Mouse (Mus musculus) cerebellum, adult 8-10 months (tissue): ENCODE data around the gene Klhl26.

Experiments
- DNase-seq: peaks from one replicate; pipeline ENCODE4 v3.0.0; 2022

Gene Klhl26

DNA sequence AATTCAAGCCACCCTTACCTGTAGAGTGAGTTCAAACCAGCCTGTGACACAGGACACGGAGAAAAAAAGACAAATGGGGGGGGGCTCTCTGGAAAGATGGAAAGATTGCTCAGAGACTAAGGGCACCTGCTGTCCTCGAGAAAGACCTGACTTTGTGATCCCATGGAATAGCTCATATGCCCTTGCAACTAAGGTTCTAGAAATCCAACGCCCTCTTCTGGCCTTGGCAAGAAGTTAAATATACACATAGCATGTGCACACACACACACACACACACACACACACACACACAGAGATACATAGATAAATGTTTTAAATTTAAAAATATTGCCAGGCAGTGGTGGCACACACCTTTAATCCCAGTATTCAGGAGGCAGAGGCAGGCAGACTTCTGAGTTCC lies 36.5 kb downstream of the Klhl26 start:
- DNase-seq, result no peak

DNA sequence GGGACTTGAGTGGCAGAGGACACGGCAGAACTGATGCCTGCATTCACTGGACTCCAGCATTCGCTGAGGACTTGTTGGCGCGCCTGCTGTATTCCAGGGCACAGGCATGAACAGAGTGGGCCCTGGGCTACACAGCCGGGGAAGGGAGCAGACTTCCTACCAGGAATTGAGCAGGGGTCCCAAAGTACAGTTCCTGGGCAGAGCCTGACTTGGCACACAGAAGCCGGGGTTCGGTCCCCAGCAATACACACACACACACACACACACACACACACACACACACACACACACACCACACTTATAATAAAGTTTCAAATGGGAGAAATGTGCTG lies 37.0 kb downstream of the Klhl26 start:
- no peak for DNase-seq

DNA sequence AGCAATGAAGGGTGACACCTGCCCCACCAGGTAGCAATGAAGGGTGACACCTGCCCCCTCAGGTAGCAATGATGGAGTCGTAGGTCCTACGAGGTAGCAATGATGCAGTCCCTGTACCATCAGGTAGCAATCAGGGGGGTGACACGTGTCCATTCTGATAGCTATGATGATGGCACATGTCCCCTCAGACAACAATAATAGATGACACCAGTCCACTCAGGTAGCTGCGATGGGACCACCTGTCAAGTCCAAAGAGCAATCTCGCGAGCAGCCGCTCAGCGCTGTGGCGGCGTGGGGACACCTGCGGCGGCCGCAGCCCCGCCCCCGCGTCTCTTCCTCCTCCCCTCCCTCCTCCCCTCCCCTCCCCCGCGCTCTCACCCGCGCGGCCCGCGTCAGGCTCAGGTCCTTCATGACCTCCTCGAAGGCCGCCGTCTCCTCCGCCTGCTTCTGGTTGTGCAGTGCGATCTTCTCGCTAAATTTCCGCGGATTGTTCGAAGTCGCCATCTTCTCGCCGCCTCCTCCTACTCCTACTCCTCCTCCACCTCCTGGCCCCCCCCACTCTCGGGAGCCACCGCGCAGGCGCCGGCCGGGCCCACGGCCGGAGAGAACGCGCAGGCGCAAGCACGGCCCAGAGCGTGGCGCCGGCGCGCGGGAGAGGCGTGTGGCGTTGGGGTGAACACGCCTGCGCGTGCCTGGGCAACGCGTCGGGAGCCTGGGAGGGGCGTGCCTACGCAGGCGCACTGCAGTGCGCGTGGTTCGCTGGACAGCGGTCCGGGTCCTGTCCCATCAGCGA lies 37.5 kb downstream of the Klhl26 start, which contains the start of gene Crtc1:
Crtc1 (minus strand) TSS at position 525 of the 793 bp plus-strand sequence.
- peak; percentile 98 for DNase-seq

DNA sequence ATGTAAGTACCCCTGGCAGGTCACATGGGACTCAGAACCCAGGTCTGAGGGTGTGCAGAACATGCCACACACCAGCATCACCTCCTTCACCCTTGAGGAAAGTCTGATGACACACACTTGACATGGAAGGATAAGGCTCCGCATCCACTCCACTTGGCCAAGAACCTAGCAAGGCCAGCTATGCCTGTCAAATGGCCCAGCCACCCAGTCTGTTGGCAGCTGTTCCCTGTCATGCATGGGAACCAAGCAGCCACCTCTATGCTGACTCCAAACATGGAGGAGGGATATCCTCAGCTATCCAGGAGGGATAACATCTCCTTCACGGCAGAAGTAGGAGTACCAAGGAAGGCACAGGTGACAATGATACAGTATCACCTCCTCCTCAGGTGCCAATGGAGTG lies 38.3 kb downstream of the Klhl26 start:
- DNase-seq, result no peak

DNA sequence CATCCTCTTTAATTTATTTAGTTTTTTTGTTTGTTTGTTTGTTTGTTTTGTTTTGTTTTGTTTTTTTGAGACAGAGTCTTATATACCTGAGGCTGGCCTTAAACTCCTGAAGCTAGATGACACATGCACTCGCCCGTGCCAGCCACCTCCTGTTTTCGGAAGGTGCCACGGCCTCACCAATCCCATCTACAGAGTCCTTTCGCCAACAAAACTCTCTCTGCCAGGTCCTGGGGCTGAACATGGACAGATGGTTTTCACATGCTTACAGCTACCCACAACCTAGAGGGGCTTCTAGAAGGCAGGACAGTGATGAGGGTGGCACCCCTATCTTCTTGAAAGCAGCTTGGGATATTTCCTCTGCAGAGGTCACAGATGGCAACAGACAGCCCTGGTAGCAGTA lies 41.6 kb downstream of the Klhl26 start:
- no peak for DNase-seq

DNA sequence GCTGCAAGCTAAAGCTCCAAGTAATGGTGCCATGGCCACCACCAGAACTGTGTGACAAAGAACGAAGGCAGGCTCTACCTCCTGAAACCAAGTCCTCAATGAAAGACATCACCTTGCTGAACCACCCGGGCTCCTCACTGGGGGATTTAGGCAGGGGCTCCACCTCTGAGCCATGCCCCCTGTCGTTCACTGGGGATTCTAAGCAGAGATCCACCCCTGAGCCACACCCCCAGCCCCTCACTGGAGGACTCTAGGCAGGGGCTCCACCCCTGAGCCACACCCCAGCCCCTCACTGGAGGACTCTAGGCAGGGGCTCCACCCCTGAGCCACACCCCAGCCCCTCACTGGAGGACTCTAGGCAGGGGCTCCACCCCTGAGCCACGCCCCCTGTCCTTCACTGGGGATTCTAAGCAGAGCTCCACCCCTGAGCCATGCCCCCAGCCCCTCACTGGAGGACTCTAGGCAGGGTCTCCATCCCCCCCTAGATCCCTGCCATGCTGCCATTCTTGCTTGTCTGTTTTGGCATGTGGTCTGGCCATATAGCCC lies 43.7 kb downstream of the Klhl26 start:
- no peak for DNase-seq

DNA sequence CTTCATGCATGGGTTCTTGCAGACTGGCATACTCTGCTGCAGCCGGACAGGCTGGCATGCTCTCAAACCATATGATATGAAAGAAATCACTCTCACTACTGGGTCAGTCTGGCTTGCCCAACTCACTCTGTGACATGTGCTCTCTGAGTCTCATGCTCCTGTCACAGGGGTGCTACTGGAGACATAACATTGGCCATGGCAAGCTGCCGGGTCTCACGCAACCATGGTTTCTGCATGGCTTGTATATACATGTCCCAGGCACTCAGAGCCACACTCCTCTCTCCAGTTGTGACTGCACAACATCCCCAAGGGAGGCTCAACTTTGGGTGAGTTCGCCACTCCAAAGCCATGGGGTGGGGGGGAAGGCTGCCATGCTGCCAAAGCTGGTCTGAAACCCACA lies 45.6 kb downstream of the Klhl26 start:
- no peak for DNase-seq

DNA sequence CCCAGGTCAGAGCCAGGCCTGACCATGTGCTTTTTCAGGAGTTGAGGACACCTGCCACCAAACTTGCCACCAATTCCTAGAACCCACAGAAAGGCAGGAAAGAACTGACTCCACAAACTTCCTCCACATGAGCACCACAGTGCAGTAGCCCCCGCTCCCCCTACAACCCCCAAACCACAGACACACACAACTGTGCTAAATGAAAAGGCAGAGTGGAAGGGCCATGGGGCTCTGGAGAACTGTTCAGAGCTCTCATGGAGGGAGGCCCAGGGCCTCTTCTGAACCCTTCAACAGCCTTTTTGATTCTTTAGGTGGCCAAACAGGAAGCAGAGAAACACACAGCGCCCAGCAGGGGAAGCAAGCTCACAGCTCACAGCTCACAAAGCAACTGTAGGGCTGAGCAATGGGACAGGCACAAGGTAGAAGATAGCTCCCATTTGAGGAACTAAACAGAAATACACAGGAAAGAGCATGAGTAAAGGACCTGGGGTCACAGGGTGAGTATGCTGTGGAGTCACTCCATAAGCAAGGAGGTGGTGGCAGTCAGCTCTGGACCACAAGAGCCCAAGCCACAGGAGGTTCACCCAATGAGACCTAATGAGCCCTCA lies 50.4 kb downstream of the Klhl26 start:
- no peak for DNase-seq

DNA sequence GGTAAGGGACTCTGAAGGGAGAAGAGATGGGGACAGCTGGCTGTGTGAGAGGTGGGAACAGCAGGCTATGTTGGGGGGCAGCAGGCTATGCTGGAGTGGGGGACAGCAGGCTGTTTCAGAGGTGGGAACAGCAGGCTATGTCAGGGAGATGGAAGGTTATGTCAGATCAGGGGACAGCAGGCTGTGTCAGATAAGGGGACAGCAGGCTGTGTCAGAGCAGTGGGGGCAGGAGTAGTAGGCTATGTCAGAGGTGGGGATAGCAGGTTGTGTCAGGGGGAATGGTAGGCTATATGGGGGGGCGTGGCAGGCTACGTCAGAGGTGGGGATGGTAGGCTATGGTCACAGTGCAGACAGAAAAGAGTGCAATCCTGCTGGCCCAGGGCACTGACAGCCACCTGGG lies 54.0 kb downstream of the Klhl26 start:
- DNase-seq, result no peak

DNA sequence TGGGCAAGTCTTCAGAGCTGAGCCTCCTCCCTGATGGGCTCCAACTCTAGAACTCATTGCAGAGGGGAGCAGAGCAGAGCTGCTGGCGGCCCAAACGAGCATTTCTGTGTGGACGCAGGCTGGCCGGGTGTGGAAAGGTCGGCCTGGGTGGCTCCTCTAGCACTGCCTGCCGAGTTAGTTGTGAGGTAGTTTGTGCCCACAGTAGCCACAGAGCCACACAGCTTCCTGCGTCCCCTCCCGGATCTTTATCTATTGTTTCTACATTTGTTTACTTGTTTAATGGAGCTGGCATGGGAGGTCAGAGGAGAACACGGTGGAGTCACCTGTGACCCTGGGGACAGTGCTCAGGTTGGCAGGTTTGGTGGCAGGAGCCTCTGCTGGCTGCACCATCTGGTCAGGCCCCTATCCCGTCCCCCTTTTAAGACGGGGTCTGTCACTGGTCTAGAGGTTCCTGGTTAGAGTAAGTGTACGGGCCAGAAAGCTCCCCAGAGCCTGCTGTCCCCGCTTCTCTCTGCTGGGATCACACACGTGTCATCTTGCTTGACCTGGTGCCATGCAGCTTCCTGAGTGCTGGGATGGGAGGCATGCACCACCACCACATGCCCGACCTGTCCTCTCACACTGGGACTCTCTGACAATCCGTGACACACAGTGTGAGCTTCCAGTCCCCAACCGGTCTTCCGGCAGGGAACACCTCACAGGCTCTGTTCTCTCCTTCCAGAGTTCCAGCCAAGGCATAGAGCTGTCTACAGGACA lies 55.2 kb downstream of the Klhl26 start:
- DNase-seq, result no peak

DNA sequence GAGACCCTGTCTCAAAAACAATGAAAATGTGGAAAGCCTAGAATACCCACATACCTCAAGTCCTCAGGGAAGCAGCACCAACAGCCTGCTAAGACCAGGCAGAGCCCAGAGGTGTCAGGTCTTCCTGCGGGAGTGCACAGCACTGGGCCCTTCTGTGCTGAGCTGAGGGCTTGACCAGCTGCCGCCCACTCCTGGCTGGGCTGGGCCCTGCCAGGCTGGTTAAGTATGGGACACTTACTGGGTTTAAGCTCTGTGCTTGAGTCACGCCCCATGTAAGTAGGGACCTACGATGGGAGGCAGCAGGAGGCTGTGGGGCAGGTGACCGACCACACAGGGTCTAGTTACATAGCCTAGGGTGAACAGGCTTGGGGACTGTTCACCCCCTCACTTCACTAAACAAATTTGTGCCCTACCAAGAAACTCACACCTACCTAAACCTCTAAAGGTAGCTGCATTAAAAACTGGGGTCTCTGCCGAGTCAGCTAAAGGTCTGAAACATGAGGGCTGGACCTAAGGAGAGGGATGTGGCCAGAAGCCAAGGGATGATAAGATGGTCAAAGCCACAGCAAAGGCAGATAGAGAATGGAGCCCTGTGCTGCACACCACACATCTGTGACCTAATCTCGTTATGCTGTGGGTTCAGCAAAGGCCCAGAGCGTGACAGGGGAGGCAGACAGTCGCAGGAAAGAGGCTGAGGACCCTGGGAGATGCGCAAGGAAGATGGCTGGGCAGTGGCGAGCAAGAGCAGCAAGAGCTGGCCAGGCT lies 56.7 kb downstream of the Klhl26 start:
- DNase-seq, result no peak

DNA sequence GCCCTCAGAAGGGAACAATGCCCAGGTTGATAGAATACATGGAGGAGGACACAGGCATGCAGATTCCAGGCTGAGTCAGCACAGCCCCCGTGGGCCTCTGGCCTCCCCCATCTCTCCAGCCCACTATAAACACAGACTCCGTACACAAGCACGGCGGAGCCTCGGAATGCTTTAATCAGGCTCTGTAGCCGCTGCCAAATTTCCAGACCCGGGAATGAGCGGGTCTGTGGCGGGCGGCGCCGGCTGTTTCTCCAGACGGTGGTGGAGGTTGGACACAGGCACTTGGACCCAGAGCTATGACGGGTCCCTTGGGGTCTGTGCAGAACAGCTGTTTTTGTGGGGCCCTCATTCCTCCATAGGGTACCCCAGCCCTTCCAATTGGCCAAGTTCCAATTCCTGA lies 57.8 kb downstream of the Klhl26 start:
- DNase-seq, result peak; percentile 56

DNA sequence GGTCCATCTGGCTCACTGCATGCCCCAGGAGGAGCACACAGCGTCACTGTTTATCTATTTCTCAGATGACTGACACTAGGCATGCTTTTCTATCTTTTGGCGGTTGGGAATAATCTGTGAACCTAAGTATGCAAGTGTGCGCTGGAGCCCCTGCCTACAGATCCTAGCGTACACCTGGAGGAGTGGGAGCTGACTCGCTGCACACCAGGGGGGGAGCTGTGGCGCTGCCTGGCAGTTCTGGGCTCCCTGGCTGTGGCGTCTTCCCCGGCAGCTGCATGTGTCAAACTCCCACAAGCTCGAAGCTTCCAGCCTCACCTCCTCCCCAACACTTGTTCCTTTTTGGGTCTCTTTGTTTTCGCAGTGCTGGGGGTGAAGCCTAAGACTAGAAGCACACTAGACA lies 58.9 kb downstream of the Klhl26 start:
- DNase-seq, result no peak

DNA sequence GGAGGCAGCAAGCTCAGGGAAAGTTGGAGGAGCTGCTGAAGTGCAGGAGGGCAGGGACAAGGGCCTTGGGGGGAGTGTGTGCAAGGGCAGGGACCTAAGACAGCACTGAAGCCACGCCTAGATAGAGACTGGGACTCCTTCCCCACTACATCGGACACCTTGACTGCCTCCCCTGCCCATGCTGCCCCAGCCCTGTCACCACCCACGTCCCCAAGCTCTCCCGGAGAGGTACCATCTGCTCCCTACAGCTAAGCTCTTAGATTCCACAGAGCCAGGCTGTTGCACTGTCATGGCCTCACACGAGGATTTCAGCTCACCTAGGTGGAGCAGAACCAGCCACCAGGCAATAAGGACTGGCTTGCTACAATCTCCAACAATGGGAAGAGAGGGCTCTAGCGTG lies 59.8 kb downstream of the Klhl26 start:
- DNase-seq, result peak; percentile 66

DNA sequence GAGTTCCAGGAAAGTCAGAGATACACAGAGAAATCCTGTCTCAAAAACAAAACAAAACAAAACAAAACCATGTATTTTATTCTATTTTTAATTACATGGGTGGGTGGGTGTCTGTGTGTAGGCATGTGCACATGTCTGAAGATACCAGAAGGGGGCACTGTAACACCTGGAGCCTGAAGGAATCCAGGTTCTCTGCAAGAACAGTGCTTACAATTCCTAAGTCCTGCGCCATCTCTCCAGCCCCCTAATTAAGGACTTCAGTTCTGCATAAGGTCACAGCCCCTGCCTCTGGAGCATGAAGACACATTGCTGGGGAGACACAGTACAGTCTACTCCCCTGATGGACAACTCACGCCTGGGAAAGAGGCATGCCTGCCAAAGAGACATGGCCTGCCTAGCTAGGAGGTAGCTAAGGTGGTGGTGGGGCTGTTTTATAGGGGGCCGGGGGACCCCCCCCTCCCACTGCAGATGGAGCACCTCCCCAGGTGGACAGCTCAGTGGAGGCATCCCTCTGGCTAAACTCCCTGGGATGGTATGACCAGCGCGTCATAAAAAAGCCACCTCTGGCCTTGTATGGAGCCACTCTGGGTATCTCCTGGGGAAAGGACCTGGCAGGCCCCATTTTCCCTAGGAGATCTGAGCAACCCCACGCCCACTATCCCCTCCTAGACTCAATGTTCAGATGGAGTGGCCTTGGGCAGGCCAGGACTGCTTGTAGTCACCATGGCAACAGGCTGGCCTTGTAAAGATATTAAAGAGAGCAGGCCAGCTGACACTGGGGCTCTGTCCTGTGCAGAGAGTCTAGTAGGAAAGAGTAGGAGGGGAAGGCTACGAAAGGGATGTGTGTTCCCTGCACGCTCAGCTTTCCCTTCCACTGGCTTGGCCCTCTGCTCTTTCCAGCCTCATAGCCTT lies 61.0 kb downstream of the Klhl26 start:
- DNase-seq, result no peak

DNA sequence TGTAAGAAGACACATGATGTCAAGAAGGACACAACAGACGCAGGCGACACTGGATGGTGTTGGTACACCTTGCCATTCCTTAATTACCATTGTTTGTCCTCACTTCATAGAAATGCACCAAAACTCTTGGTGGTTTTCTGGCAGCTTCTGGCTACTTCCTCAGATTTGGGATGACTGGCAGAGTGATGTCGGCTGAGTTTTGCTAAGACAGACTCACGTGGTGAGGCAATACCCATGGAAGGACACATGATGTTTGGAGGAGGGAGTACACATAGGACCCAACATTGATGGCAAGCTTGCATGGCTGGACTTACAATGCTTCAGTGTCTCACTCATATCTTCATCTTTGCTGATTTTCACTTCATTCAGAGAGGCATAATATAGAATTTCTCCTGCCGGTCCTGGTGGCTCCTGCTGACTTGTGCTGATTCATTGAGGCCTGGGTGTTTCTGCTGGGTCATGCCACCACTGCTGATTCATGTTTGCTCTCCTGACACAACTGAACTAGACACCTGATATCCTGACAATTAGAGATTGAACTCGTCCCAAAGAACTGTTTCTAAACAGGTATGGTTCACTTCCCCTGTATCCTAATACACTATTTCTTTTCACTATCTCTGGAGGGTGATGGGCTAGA lies 62.3 kb downstream of the Klhl26 start:
- no peak for DNase-seq

DNA sequence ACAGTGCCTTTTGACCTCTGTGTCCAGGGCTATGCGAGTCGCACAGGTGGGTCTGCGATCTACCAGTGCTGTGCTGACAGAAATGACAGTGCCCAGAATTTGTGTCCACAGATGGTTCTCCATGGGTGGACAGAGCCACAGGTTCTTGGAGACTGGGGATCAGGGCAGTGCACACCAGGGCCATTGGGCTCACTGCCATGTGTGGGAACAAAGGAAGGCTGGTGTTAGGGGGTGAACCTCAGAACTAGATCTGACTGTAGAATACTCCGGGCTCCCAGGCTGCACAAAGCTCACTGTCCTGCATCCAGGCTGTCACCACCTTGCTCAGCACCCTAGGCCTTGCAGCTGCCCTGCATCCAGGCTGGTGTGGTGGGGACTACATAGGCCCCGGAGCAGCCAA lies 66.5 kb downstream of the Klhl26 start:
- no peak for DNase-seq

DNA sequence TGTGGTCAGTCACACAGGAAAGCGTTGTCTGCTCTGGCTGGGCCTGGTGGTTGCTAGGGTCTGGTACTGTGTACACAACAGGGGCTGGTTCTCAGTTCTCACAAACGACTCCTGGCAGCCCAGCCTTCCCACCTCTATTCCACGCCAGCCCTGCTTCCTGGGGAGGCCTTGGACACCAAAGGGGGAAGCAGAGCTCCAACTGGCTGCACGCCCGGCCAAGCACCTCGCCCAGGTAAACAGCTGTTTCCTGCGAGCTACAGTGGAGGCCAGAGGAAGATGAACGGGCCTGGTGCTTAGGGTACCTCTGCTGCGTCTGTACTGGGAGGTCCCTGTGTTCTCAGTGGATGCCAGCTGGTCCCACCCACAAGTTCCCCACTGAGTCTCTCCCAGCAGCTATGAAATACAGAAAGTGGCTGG lies 67.3 kb downstream of the Klhl26 start:
- no peak for DNase-seq

DNA sequence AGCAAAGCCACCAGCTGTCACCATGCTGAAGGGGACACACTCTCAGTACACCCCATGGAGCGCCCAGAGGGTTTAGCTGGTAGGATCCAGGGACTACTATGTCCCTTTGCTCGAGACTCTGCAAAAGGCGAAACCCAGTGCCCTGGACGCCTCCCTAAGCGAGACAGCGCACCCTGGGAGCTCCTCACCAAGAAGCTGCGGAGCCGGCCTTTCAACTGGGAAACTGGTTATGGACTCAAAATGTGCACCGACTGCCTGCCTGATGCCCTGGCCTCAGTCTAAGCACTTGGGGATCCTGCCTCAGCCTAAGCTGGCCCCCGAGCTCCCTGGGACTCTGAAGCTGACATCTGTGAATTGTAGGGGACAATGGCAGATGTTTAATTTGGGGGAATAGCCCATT lies 67.7 kb downstream of the Klhl26 start:
- DNase-seq, result no peak

DNA sequence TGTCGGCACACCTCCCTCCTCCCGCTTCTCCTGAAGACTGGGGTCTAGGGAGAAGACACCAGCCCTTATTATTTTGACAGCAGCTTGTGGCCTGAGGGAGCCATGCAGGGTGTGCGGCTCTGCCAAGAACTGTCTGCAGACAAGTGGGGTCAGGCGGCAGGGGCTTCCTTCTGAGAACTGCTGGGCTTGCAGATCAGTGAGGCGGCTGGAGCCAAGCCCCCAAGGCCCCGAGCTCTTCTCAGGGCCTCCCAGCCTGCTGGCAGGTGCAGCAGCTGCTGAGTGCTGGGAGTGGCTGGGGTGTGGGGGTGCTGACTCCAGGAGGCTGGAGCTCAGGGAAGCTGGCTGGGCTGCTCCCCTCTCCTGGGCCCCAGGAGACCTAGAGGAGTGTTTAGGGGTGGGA lies 68.5 kb downstream of the Klhl26 start:
- no peak for DNase-seq

DNA sequence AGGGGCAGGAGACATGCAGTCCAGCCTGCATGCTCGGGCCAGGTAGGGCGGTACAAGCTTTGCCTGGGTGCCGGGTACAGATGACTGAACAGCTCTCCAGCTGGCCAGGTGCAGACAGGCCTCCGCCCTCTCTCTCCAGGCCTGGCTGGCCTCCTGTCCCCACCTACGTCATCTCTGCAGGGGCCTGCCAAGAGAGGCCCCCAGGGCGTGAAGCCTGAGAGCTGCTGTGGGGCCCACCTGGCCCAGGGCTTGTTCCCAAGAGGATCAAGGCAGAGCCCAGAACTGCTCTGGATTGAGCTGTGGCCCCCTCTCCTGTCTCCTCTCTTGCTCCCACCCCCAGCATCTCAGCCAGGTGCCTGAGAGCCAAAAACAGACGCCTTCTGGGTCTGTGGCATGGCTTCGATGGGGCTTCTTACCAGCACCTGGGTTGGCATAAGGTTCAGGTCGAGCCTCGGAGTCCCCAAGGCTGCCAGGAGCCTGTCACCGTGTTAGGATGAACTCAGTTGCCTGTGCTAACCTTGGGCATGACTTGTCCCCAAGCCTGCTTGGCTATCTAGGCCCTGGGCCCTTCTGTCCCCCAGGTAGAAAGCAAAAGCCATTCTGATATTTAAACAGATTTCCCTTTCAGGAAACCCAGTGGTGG lies 70.2 kb downstream of the Klhl26 start:
- DNase-seq, result no peak
